Mouse (Mus musculus) A20 (cell line): ENCODE data around the gene Creb5.

Experiments used
- DNase-seq: peaks from one replicate; pipeline ENCODE4 v3.0.0-alpha.2; 2011; ENCODE audit warnings: low read depth, low spot score

Gene Creb5

GRCm38 (mm10) chr6:53589746-53590145, 302.7 kb downstream of the Creb5 start:
- no peak for DNase-seq

DNA sequence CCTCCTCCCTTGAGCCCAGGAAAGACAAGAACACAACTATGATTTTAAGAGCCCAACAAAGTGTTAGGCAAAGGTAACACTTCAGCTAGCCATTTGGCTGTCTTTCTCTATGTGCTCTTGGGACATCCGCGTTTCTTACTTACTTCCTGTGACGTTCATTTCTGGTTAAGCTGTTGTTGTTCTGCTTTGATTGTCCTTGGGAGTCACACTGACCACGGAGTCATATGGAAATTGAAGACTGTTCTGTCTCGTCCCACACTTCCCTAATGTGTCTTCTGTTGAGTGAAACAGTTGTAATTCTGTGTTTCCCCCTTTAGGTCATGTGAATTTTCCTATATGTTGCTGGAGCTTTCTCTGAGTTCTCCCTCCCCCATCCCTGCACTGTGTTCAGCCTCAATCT, 305.2 kb downstream of the Creb5 start:
- no peak for DNase-seq

DNA sequence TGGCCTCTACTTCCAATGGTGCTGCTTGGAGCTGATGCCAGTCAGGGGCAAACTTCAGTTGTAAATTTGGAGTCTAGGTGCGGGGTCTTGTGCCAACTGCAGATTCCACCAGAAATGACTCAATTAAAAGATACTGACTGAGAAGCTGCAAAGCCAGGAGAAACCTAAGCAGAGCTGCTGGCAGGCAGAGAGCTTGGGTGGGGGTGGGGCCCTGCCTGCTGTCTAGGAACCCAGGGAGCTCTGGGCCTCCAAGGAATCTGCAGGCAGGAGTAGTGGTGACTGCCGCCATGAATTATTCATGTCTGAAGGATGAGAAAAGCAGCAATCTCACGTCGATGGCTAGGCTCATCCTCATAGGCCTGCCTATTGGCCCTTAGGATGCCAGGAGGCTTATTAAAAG, 306.5 kb downstream of the Creb5 start:
- no peak for DNase-seq

- no peak for DNase-seq
Measured at GRCm38 (mm10) chr6:53594316-53594715, 307.2 kb downstream of the Creb5 start.

GRCm38 (mm10) chr6:53596402-53596801, 309.3 kb downstream of the Creb5 start:
- DNase-seq = no peak

GRCm38 (mm10) chr6:53603041-53603440, 316.0 kb downstream of the Creb5 start:
- DNase-seq = no peak

- no peak for DNase-seq
Measured at GRCm38 (mm10) chr6:53603695-53604094, 316.6 kb downstream of the Creb5 start.

DNA sequence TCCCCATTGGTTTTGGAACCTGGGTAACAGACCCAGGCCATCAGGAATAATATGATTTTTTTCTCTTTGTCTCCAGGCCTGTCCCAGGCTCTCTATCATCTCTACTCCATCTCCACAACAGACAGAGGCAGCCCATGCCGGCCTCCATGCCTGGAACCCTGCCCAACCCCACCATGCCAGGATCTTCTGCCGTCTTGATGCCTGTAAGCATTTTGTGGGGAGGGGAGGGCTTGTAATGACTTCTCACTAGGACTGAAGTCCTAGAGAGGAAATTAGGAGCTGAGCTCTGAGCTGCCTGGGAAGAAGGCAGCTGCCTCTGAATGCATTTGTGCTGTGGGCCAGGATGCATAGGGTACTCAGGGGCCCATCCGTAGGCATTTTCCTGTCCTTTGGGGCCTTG, 317.3 kb downstream of the Creb5 start:
- DNase-seq = no peak

DNA sequence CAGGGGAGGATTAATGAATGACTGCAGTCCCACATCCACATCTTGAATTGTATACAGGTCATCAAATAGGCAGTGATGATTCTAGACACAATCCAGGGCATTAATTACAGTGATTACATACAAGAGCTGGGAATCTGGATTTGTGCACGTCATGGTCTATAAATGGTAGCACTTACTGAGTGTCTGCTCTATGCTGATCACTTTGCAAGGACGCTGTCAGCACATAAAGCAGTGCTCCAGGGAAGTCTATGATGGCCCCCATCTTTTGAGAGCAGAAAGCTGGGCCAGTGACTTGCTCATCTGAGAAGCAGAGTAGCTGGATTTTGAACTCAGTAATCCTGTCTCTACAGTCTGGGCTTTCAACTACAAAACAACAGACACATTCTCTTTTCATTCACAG, 318.1 kb downstream of the Creb5 start:
- no peak for DNase-seq

DNA sequence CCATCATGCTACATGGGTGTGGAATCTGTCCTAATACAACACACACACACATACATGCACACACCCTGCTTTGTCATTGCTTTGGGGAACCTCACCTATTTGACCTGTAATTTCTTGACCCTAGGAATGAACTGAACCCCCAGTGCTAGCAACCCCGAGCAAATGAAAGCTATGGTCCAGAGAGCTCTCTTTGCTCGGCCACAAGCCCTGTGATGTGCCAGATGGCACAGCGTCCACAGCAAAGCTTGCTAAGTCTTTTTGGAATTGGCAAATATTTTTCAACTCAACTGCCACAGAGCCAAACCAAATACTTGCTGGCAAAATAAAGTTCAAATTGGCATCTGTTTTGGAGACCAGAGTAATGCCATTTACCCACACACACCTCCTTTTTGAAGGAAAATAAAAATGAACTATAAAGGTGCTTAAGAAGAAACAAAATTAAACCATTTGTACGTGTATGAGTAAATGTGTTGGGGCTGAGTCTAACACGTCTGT, 324.4 kb downstream of the Creb5 start:
- DNase-seq = no peak

DNA sequence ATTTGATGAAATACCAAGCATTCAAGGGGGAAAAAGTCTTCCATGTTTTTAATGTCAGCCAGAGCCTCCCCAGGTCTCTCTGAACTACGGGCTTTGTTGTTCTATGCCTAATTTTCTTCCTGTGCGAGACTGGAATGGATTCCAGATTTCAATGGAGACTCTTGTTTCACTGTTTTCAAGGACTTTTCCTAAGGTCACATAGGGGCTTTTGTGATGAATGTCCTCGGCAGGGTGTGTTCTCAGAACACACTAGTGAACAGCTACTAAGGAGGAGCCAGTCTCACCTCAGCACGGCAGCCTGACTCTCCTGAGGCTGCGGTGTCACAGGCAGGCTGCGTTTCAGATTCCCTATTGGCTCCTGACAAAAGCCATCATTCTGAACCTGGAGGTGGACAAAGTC, 325.6 kb downstream of the Creb5 start:
- no peak for DNase-seq

GRCm38 (mm10) chr6:53615440-53616211, 328.6 kb downstream of the Creb5 start:
- no peak for DNase-seq

DNA sequence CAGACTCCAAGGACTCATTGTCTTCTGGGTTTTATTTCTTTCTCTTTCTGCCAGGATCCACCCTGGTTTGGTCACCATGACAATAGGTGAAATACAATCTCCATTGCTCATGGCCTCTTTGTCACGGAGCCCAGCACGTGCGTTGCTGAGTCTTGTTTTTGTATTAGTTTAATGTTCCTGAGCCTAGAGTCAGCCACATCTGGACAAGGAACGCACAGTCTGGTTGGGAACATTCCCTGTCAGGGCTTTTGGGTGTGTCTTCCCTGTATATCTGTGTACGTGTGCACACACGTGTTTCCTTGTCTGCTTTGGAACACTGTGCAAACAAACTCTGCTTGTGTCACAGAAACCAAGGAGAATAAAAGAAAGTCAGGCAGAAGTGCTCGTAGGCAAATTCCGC, 331.1 kb downstream of the Creb5 start:
- no peak for DNase-seq

- no peak for DNase-seq
Measured at GRCm38 (mm10) chr6:53619676-53620075, 332.6 kb downstream of the Creb5 start.

DNA sequence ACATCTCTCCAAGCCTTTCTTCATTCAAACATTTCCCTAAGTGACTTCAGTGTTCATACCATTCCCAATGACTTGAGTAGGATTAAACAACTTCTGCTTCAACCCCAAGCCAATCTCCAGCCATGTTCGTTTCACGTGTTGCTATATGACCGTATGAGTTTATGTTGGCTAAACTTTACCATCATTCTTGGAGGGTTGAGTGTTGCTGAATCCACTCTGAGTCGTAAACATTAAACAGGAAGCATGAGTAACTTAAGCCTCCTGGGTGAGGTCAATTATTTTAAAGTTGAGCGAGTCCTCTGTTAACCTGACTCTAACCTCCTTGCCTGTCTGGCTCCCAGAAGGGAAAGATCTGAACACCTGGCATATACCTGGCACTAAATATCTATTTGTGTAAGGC, 334.2 kb downstream of the Creb5 start:
- no peak for DNase-seq

GRCm38 (mm10) chr6:53624455-53625276, 337.6 kb downstream of the Creb5 start:
- DNase-seq = no peak

- no peak for DNase-seq
Measured at GRCm38 (mm10) chr6:53626044-53626443, 339.0 kb downstream of the Creb5 start.

GRCm38 (mm10) chr6:53628714-53629113, 341.6 kb downstream of the Creb5 start:
- DNase-seq = no peak

- DNase-seq = no peak
Measured at GRCm38 (mm10) chr6:53635453-53635852, 348.4 kb downstream of the Creb5 start.

- DNase-seq = no peak
Measured at GRCm38 (mm10) chr6:53637356-53638351, 350.6 kb downstream of the Creb5 start.
